Mouse (Mus musculus) spleen, postnatal 0 days (tissue): Measurements from ENCODE around the gene Ackr3. TPM values are rescaled to one million over a fixed set of nuclear protein-coding genes. Genes with fewer than 3 reads are reported as not detected.

ENCODE experiments used
- polyA plus RNA-seq: library from polyadenylated mRNA; unstranded; fragments of >200 nt; fragmentation: Nextera tagmentation; extraction: Ambion mirVana; gene quantifications from 2 replicates; pipeline ENCODE4 v1.2.1, GENCODE M21; 2015

The Ackr3 gene
- 4.4 and 5.6 TPM in 2 replicates for polyA plus RNA-seq

GRCm38 (mm10) chr1:90203783-90204690 is at the start of gene Ackr3:
TSS of gene Ackr3 (plus strand) at chr1:90203980.

Other genes starting within 250 kb of the Ackr3 start
- gene Asb18, start 189.3 kb upstream of the Ackr3 start, polyA plus RNA-seq = not detected in 2 replicates
- gene Iqca, start 50.6 kb upstream of the Ackr3 start, polyA plus RNA-seq = not detected in 2 replicates